Comparison of ENCODE assay signal across 8 mouse cellular contexts in genomic region chr16:91314114-91314775, GRCm38 (mm10). TPM values are rescaled to one million over a fixed set of nuclear protein-coding genes. Genes with fewer than 3 reads are reported as not detected.
A peak's percentile ranks its signal among the peaks of the same experiment; 100 is the strongest.
DNase-seq lines count a peak whose midpoint lies in the region; ATAC-seq and TF ChIP-seq lines count a peak whose summit lies in the region.

No protein-coding gene starts in this region.

- H3K4me3 ChIP-seq in bone marrow, adult 2 months (replicated peaks; ENCODE audit: control insufficient read depth, low read depth, low read length) = no peak overlapping the region
- no peak overlapping the region for H3K4me3 ChIP-seq in embryonic facial prominence, embryonic 15.5 days (replicated peaks)
- no peak overlapping the region for H3K4me3 ChIP-seq in kidney, embryonic 16.5 days (ENCODE audit: low read length)
- no peak overlapping the region for H3K4me3 ChIP-seq in limb, embryonic 15.5 days
- no peak overlapping the region for H3K4me3 ChIP-seq in stomach, embryonic 14.5 days (ENCODE audit: low read depth, low read length)

- H3K27ac ChIP-seq in bone marrow, adult 2 months (ENCODE audit: control insufficient read depth, insufficient read depth, low read depth, low read length, poor library complexity) = no peak overlapping the region
- no peak overlapping the region for H3K27ac ChIP-seq in embryonic facial prominence, embryonic 15.5 days (replicated peaks)
- H3K27ac ChIP-seq in kidney, embryonic 16.5 days (ENCODE audit: low read length) = no peak overlapping the region
- H3K27ac ChIP-seq in limb, embryonic 15.5 days = no peak overlapping the region
- H3K27ac ChIP-seq in stomach, embryonic 14.5 days (ENCODE audit: low read length) = no peak overlapping the region

- ATAC-seq in embryonic facial prominence, embryonic 15.5 days (ENCODE audit: insufficient number of reproducible peaks, low FRiP score, low TSS enrichment, low read depth) = no peak; the same call in 1 of the 2 replicates
- peak; percentile 67 for ATAC-seq in kidney, embryonic 16.5 days (ENCODE audit: low FRiP score, low TSS enrichment)
- no peak for ATAC-seq in limb, embryonic 15.5 days (ENCODE audit: insufficient number of reproducible peaks, low FRiP score, low TSS enrichment, low read depth)
- peak; percentile 75 for ATAC-seq in monocyte, adult 5-6 weeks (replicated peaks; ENCODE audit: insufficient number of reproducible peaks, low FRiP score, low TSS enrichment, poor library complexity, severe bottlenecking)
- no peak for ATAC-seq in stomach, embryonic 14.5 days (ENCODE audit: insufficient number of reproducible peaks, insufficient read depth, low FRiP score, low read depth)

- peaks cover 28% of the 10 kb centered on the region for H3K27me3 ChIP-seq in embryonic facial prominence, embryonic 15.5 days
- H3K27me3 ChIP-seq in kidney, embryonic 16.5 days (ENCODE audit: insufficient read depth, low read length) = peaks cover 58% of the 10 kb centered on the region
- H3K27me3 ChIP-seq in limb, embryonic 15.5 days = peaks cover 38% of the 10 kb centered on the region
- H3K27me3 ChIP-seq in stomach, embryonic 14.5 days (ENCODE audit: control insufficient read depth, insufficient read depth, low read length) = no peaks in the 10 kb centered on the region

- H3K36me3 ChIP-seq in embryonic facial prominence, embryonic 15.5 days = no peaks in the 10 kb centered on the region
- no peaks in the 10 kb centered on the region for H3K36me3 ChIP-seq in kidney, embryonic 16.5 days (ENCODE audit: insufficient read depth, low read length)
- H3K36me3 ChIP-seq in limb, embryonic 15.5 days = no peaks in the 10 kb centered on the region
- no peaks in the 10 kb centered on the region for H3K36me3 ChIP-seq in stomach, embryonic 14.5 days (ENCODE audit: control insufficient read depth, insufficient read depth, low read length)

- H3K4me2 ChIP-seq in embryonic facial prominence, embryonic 15.5 days (replicated peaks) = peak overlapping the region; percentile 19
- no peak overlapping the region for H3K4me2 ChIP-seq in kidney, embryonic 16.5 days (replicated peaks; ENCODE audit: low read depth, low read length)
- H3K4me2 ChIP-seq in limb, embryonic 15.5 days = 0 out of 2 replicates have a peak overlapping the region, but pooled peaks have one; percentile 2
- H3K4me2 ChIP-seq in stomach, embryonic 14.5 days (replicated peaks; ENCODE audit: low read depth, low read length) = peak overlapping the region; percentile 24

- no peak for TF ChIP-seq POLR2A in bone marrow, adult 2 months (IDR thresholded peaks at IDR 0.05; ENCODE audit: borderline replicate concordance, control insufficient read depth, low read depth, low read length)

- no peaks in the 10 kb centered on the region for H3K4me1 ChIP-seq in bone marrow, adult 2 months (ENCODE audit: control insufficient read depth, insufficient read depth, low read length)
- H3K4me1 ChIP-seq in embryonic facial prominence, embryonic 15.5 days = peaks cover 5% of the 10 kb centered on the region; the same call in 1 of the 2 replicates
- H3K4me1 ChIP-seq in kidney, embryonic 16.5 days (ENCODE audit: insufficient read depth, low read length) = peaks cover 6% of the 10 kb centered on the region; the same call in 1 of the 2 replicates
- peaks cover 4% of the 10 kb centered on the region; the same call in 1 of the 2 replicates for H3K4me1 ChIP-seq in limb, embryonic 15.5 days
- no peaks in the 10 kb centered on the region for H3K4me1 ChIP-seq in stomach, embryonic 14.5 days (ENCODE audit: control insufficient read depth, insufficient read depth, low read length)

- no peaks in the 10 kb centered on the region for H3K9me3 ChIP-seq in embryonic facial prominence, embryonic 15.5 days (replicated peaks)
- no peaks in the 10 kb centered on the region for H3K9me3 ChIP-seq in kidney, embryonic 16.5 days (ENCODE audit: low read length)
- H3K9me3 ChIP-seq in limb, embryonic 15.5 days = no peaks in the 10 kb centered on the region
- no peaks in the 10 kb centered on the region for H3K9me3 ChIP-seq in stomach, embryonic 14.5 days (ENCODE audit: control insufficient read depth, low read depth, low read length)

- WGBS in bone marrow, adult 2 months = 10% methylated on average over 19 of the region's 19 CpGs
- WGBS in embryonic facial prominence, embryonic 15.5 days = 7% methylated on average over 19 of the region's 19 CpGs
- 10% methylated on average over 19 of the region's 19 CpGs for WGBS in kidney, embryonic 16.5 days
- WGBS in limb, embryonic 15.5 days = 5% methylated on average over 19 of the region's 19 CpGs
- WGBS in stomach, embryonic 14.5 days = 8% methylated on average over 19 of the region's 19 CpGs

- H3K9ac ChIP-seq in embryonic facial prominence, embryonic 15.5 days = no peak overlapping the region
- H3K9ac ChIP-seq in kidney, embryonic 16.5 days (replicated peaks; ENCODE audit: low read length) = no peak overlapping the region
- no peak overlapping the region for H3K9ac ChIP-seq in limb, embryonic 15.5 days
- no peak overlapping the region for H3K9ac ChIP-seq in stomach, embryonic 14.5 days (replicated peaks; ENCODE audit: low read depth, low read length)

- TF ChIP-seq CTCF in bone marrow, adult 2 months (IDR thresholded peaks at IDR 0.05; ENCODE audit: control insufficient read depth, insufficient read depth, low read length) = peak; percentile 53

- peak; percentile 56 for DNase-seq in 416B (ENCODE audit: low read depth)
- peak; percentile 21 to 57 for DNase-seq in heart, adult 9 months (ENCODE audit: low spot score in 2 of 2)

RNA-seq across cellular contexts. Expression of gene Olig1, which starts 44.7 kb away (rescaled TPM):
- not detected in 2 replicates for polyA plus RNA-seq in bone marrow, adult 2 months (2011; ENCODE audit: insufficient read depth, insufficient read length, low replicate concordance, missing spikeins)
- 3.8 and 6.4 TPM in 2 replicates for polyA plus RNA-seq in embryonic facial prominence, embryonic 15.5 days (2015; fragmentation: Nextera tagmentation; extraction: Ambion mirVana)
- polyA plus RNA-seq in kidney, embryonic 16.5 days (2015; fragmentation: Nextera tagmentation; extraction: Ambion mirVana) = 0.14 TPM in 1 of 2 replicates, not detected in the other
- 0.10 and 0.22 TPM in 2 replicates for polyA plus RNA-seq in limb, embryonic 15.5 days (2015; fragmentation: Nextera tagmentation; extraction: Ambion mirVana)
- total RNA-seq in monocyte, adult 5-6 weeks (2017) = not detected in 3 replicates
- 0.11 TPM in 1 of 2 replicates, not detected in the other for polyA plus RNA-seq in stomach, embryonic 14.5 days (2014; fragmentation: Nextera tagmentation; extraction: Ambion mirVana)

RNA-seq across cellular contexts. Expression of gene Ifnar2, which starts 58.3 kb away (rescaled TPM):
- 32.5 and 41.1 TPM in 2 replicates for polyA plus RNA-seq in bone marrow, adult 2 months (2011; ENCODE audit: insufficient read depth, insufficient read length, low replicate concordance, missing spikeins)
- polyA plus RNA-seq in embryonic facial prominence, embryonic 15.5 days (2015; fragmentation: Nextera tagmentation; extraction: Ambion mirVana) = 60.4 and 61.7 TPM in 2 replicates
- polyA plus RNA-seq in kidney, embryonic 16.5 days (2015; fragmentation: Nextera tagmentation; extraction: Ambion mirVana) = 55.5 and 56.2 TPM in 2 replicates
- 59.4 and 70.0 TPM in 2 replicates for polyA plus RNA-seq in limb, embryonic 15.5 days (2015; fragmentation: Nextera tagmentation; extraction: Ambion mirVana)
- total RNA-seq in monocyte, adult 5-6 weeks (2017) = 188 to 243 TPM (median 214 TPM) in 3 replicates
- polyA plus RNA-seq in stomach, embryonic 14.5 days (2014; fragmentation: Nextera tagmentation; extraction: Ambion mirVana) = 50.8 and 51.3 TPM in 2 replicates

Comparison
In these comparisons a context has a peak if more than half of its experiments do, and no peak if none do; other contexts are left out.
1. ATAC-seq: peak in kidney, embryonic 16.5 days (single experiment) and monocyte, adult 5-6 weeks (single experiment); none in embryonic facial prominence, embryonic 15.5 days (single experiment), limb, embryonic 15.5 days (single experiment) and stomach, embryonic 14.5 days (single experiment).